Mouse (Mus musculus) liver, adult 2 months (tissue): Measurements from ENCODE around the gene Fam53b.

Experiments used
- CTCF ChIP-seq: fragments of 200-500 bp; IDR thresholded peaks from 2 replicates; pipeline ENCODE4 v1.5.1; 2011; ENCODE audit warnings: low read depth, low read length, control low read depth
- POLR2A ChIP-seq: fragments of 200-500 bp; IDR thresholded peaks from 2 replicates; pipeline ENCODE4 v1.6.1; 2011; ENCODE audit warnings: low read length, control low read depth; ENCODE audit not compliant: insufficient read depth; ENCODE audit errors: extremely low read depth

DNA sequence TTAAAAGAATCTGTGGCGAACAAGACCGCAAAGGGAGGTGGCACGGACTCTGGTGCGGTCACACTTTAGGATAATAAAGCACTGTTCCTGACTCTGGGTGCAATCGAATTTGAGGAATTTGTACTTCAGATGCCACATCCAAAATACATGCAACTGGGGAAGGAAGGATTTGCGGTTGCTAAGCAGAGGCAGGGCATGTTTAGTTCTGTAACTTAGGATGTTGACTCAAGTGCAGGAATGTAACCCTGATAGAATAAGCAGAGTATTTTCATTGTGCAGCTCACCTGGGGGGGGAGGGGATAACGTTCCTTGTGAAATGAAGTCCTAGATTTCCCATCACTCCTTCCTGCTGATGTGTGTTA lies 384 bp upstream of the Fam53b start:
- TF ChIP-seq POLR2A (no peak), CTCF (no peak)
